Mouse (Mus musculus) thymus, postnatal 0 days (tissue): ENCODE results near the gene Abi1. TPM values are rescaled to one million over a fixed set of nuclear protein-coding genes. Genes with fewer than 3 reads are reported as not detected.
"Not testable (repeated sequence)": the region's sequence is repeated elsewhere in the genome, so short reads cannot be mapped to it uniquely, and the experiment has no call there.

ENCODE experiments used
- DNase-seq: peaks from one replicate; pipeline ENCODE4 v3.0.0-alpha.2; 2015; ENCODE audit warnings: low spot score
- polyA plus RNA-seq: library from polyadenylated mRNA; unstranded; fragments of >200 nt; fragmentation: Nextera tagmentation; extraction: Ambion mirVana; gene quantifications from 2 replicates; pipeline ENCODE4 v1.2.1, GENCODE M21; 2015

Abi1 gene
- polyA plus RNA-seq, 1 experiment from 2014 or later = 70.7 TPM

- no peak for DNase-seq
Measured at GRCm38 (mm10) chr2:23034692-23035435, 5.2 kb downstream of the Abi1 start.

GRCm38 (mm10) chr2:23030631-23031030, 9.4 kb downstream of the Abi1 start:
- DNase-seq = no peak

- DNase-seq = no peak
Measured at GRCm38 (mm10) chr2:23028826-23029225, 11.2 kb downstream of the Abi1 start.

- no peak for DNase-seq
Measured at GRCm38 (mm10) chr2:23026379-23026778, 13.7 kb downstream of the Abi1 start.

- no peak for DNase-seq
Measured at GRCm38 (mm10) chr2:23023714-23024282, 16.2 kb downstream of the Abi1 start.

- no peak for DNase-seq
Measured at GRCm38 (mm10) chr2:23023023-23023422, 17.0 kb downstream of the Abi1 start.

- DNase-seq = no peak
Measured at GRCm38 (mm10) chr2:23021721-23022120, 18.3 kb downstream of the Abi1 start.

GRCm38 (mm10) chr2:23021320-23021719, 18.7 kb downstream of the Abi1 start:
- DNase-seq = no peak

GRCm38 (mm10) chr2:23019170-23019569, 20.9 kb downstream of the Abi1 start:
- DNase-seq = no peak

GRCm38 (mm10) chr2:23016121-23016520, 23.9 kb downstream of the Abi1 start:
- DNase-seq = no peak

- no peak for DNase-seq
Measured at GRCm38 (mm10) chr2:23015335-23015734, 24.7 kb downstream of the Abi1 start.

- DNase-seq = not testable (repeated sequence)
Measured at GRCm38 (mm10) chr2:23014935-23015334, 25.1 kb downstream of the Abi1 start.

GRCm38 (mm10) chr2:23008256-23008655, 31.8 kb downstream of the Abi1 start:
- no peak for DNase-seq

GRCm38 (mm10) chr2:23007577-23007976, 32.5 kb downstream of the Abi1 start:
- DNase-seq = no peak

GRCm38 (mm10) chr2:23007149-23007548, 32.9 kb downstream of the Abi1 start:
- DNase-seq = no peak

- no peak for DNase-seq
Measured at GRCm38 (mm10) chr2:23006219-23006618, 33.8 kb downstream of the Abi1 start.

- DNase-seq = no peak
Measured at GRCm38 (mm10) chr2:23002637-23003036, 37.4 kb downstream of the Abi1 start.

- DNase-seq = no peak
Measured at GRCm38 (mm10) chr2:22999620-23000019, 40.4 kb downstream of the Abi1 start.

GRCm38 (mm10) chr2:22998804-22999203, 41.2 kb downstream of the Abi1 start:
- no peak for DNase-seq

GRCm38 (mm10) chr2:22998015-22998414, 42.0 kb downstream of the Abi1 start:
- no peak for DNase-seq

- DNase-seq = no peak
Measured at GRCm38 (mm10) chr2:22996071-22996470, 44.0 kb downstream of the Abi1 start.

GRCm38 (mm10) chr2:22985973-22986657, 53.9 kb downstream of the Abi1 start:
- no peak for DNase-seq
